Mouse (Mus musculus) stomach, postnatal 0 days (tissue): ENCODE data around the gene Cldn34a. TPM values are rescaled to one million over a fixed set of nuclear protein-coding genes. Genes with fewer than 3 reads are reported as not detected.
"Not testable (repeated sequence)": the region's sequence is repeated elsewhere in the genome, so short reads cannot be mapped to it uniquely, and the experiment has no call there.

Experiments used
- ATAC-seq: fragments of 200-750 bp; cut with Nextera tagmentation; 2 replicates; pipeline ENCODE4 v1.8.0; 2017; ENCODE audit not compliant: low FRiP score, low TSS enrichment
- DNase-seq: peaks from one replicate; pipeline ENCODE4 v3.0.0-alpha.2; 2016; ENCODE audit warnings: low spot score
- H3K27ac ChIP-seq: fragments of 300-500 bp; sonication (generic); replicated peaks from 2 replicates; pipeline ENCODE4 v1.5.1; 2014; ENCODE audit warnings: mild to moderate bottlenecking, control low read depth
- H3K27me3 ChIP-seq: fragments of 300-500 bp; sonication (generic); 2 replicates; pipeline ENCODE4 v1.6.1; 2014; ENCODE audit warnings: low read length; ENCODE audit not compliant: control insufficient read depth, insufficient read depth
- H3K36me3 ChIP-seq: fragments of 300-500 bp; sonication (generic); 2 replicates; pipeline ENCODE4 v1.6.1; 2014; ENCODE audit warnings: low read length, mixed read lengths; ENCODE audit not compliant: control insufficient read depth, insufficient read depth
- H3K4me1 ChIP-seq: fragments of 300-500 bp; sonication (generic); replicated peaks from 2 replicates; pipeline ENCODE4 v1.6.1; 2014; ENCODE audit warnings: antibody characterized with exemption; ENCODE audit not compliant: control insufficient read depth, insufficient read depth
- H3K4me2 ChIP-seq: fragments of 300-500 bp; sonication (generic); replicated peaks from 2 replicates; pipeline ENCODE4 v1.6.1; 2014; ENCODE audit warnings: low read depth, mild to moderate bottlenecking, control low read depth, moderate library complexity
- H3K4me3 ChIP-seq: fragments of 300-500 bp; sonication (generic); 2 replicates; pipeline ENCODE4 v1.5.1; 2014; ENCODE audit warnings: low read depth, low read length, control low read depth
- H3K9ac ChIP-seq: fragments of 300-500 bp; sonication (generic); 2 replicates; pipeline ENCODE4 v1.6.1; 2014; ENCODE audit warnings: mild to moderate bottlenecking, low read length, control low read depth, mixed read lengths
- H3K9me3 ChIP-seq: fragments of 300-500 bp; sonication (generic); 2 replicates; pipeline ENCODE4 v1.6.1; 2016; ENCODE audit warnings: low read length; ENCODE audit not compliant: control insufficient read depth
- CTCF ChIP-seq: IDR thresholded peaks from 2 replicates; pipeline ENCODE4 v1.5.1; 2016; ENCODE audit warnings: antibody characterized with exemption, low read depth, mild to moderate bottlenecking, moderate library complexity
- EP300 ChIP-seq: optimal IDR thresholded peaks from 2 replicates; pipeline ENCODE3; 2016; ENCODE audit warnings: antibody characterized with exemption
- WGBS: fragments of 180-500 bp; shearing (Covaris S2); extraction: QIAGEN DNeasy Blood & Tissue Kit; methylation state at CpG from one replicate; pipeline ENCODE4 v1.1.7; 2014; 5-methylcytosine and 5-hydroxymethylcytosine counted together
- polyA plus RNA-seq: library from polyadenylated mRNA; unstranded; fragments of >200 nt; fragmentation: Nextera tagmentation; extraction: Ambion mirVana; gene quantifications from 2 replicates; pipeline ENCODE4 v1.2.1, GENCODE M21; 2015

The Cldn34a gene
- polyA plus RNA-seq, result not detected in 2 replicates

DNA sequence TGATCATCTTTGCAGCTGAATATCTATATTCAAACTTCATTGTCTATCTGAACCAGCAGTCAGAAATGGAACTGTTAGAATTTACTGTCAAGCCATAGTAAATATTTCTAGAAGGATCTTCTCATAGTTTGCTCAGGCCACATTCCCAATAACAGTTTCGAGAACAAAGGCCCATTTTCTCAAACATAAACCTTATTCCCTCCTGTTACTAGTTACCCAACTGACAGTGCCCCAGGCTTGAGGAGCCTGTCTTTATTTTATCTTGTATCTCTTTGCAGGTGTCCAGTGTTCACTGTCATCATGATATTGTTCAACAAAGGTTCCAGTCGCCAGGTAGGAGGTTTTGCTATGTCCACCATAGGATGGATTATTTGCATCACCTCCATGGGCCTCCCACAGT is at the start of gene Cldn34a:
Cldn34a (plus strand) TSS at position 301 of the 400 bp plus-strand sequence.
- Histone ChIP-seq H3K36me3 (no peaks in the 10 kb centered on the region), H3K4me3 (no peak within 1 kb of the TSS), H3K4me2 (no peak within 1 kb of the TSS), H3K27me3 (no peaks in the 10 kb centered on the region), H3K4me1 (no peaks in the 10 kb centered on the region), H3K27ac (no peak within 1 kb of the TSS), H3K9me3 (no peaks in the 10 kb centered on the region), H3K9ac (no peak within 1 kb of the TSS)
- ATAC-seq (no peak), DNase-seq (no peak)
- 72% methylated on average over 2 of the region's 2 CpGs for WGBS
- TF ChIP-seq CTCF (no peak), EP300 (no peak)

DNA sequence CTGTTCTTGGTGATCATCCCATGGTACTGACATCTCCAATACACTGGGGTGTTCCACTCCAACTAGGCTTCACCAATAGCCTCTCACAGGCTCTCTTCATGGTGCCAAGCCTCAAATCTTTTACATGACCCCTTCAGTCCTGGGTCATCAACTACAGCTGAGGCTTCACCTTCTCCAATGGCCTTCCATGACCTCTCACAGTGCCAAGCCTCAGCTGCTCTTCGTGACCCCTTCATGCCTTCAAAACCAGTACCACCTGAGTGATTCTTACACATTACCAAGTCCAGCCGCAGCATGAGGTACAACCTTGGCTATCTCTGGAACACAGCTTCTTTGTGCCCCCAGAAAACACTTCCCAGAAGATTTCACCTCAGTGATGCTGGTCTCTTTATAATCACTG is 44.5 kb upstream of the Cldn34a start:
- ATAC-seq, result not testable (repeated sequence)
- 79% methylated on average over 2 of the region's 2 CpGs for WGBS

DNA sequence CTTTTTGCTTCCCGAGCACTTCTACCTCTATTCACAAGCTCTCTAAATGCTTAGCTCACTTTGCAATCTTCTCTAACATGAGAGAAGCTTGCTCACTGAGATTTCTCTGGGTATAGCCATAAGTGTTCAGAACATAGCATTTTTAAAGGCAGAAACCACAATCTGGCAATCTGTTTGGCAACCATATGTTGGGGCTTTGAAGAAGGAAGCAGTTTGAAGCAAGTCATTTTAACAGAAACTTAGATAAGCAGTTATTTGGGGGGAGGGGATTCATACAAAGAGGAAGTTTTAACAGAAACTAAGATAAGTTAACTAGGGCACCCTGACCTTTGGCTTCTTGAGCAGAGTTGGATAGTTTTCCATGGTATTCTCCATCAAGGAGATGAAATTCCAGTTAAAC is 17.4 kb upstream of the Cldn34a start:
- no peak for ATAC-seq
- TF ChIP-seq EP300 (no peak), CTCF (no peak)
- H3K4me3 ChIP-seq, result no peak overlapping the region
- 79% methylated on average over 1 of the region's 1 CpGs for WGBS
- DNase-seq, result no peak
- no peak overlapping the region for H3K9ac ChIP-seq
- no peaks in the 10 kb centered on the region for H3K36me3 ChIP-seq
- H3K27ac ChIP-seq, result no peak overlapping the region
- no peaks in the 10 kb centered on the region for H3K9me3 ChIP-seq
- no peak overlapping the region for H3K4me2 ChIP-seq
- H3K4me1 ChIP-seq, result no peaks in the 10 kb centered on the region
- H3K27me3 ChIP-seq, result no peaks in the 10 kb centered on the region

More for the DNA sequence above, 44.5 kb upstream of the Cldn34a start:
- not testable (repeated sequence) for H3K27ac ChIP-seq, DNase-seq, H3K4me3 ChIP-seq, H3K9ac ChIP-seq, H3K36me3 ChIP-seq, H3K4me1 ChIP-seq, H3K9me3 ChIP-seq, H3K27me3 ChIP-seq, H3K4me2 ChIP-seq

DNA sequence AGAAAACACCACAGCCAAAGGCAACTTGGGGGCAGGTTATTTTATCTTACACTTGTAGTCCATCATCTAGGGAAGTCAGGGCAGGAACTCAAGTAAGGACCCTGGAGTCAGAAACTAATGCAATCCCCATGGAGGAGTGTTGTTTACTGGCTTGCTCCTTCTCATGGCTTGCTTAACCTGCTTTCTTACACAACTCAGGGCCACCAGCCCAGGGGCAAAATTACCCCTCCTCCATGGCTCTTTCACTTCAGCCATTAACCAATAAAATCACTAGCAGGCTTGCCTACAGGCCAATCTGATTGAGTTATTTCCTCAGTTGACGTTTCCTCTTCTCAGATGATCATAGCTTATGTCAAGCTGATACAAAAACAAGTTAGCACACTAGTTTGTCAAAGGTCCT is 15.0 kb upstream of the Cldn34a start:
- TF ChIP-seq CTCF (no peak), EP300 (no peak)
- Histone ChIP-seq H3K36me3 (no peaks in the 10 kb centered on the region), H3K27me3 (no peaks in the 10 kb centered on the region), H3K9ac (no peak overlapping the region), H3K27ac (no peak overlapping the region), H3K4me3 (no peak overlapping the region), H3K9me3 (no peaks in the 10 kb centered on the region), H3K4me1 (no peaks in the 10 kb centered on the region), H3K4me2 (no peak overlapping the region)
- no peak for ATAC-seq
- 57% methylated on average over 1 of the region's 1 CpGs for WGBS
- no peak for DNase-seq

DNA sequence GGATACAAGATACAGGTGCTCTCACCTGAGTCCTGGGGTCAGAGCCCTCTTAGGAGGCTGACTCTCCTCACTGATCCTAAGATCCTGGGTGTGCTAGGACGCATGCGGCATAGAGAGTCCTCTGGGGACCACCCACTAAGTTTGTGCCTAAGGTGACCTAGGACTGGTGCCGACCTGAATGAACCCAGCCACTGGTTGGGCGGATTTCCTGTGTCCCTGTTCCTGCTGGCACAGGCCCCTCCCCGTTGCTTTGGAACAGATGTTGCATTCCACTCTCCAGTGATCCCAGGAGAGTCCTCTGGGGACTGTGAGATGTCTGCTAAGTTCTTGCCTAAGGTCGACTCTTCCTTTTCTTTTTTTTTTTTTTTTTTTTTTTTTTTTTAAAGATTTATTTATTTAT is 5.7 kb upstream of the Cldn34a start:
- no peaks in the 10 kb centered on the region for H3K9me3 ChIP-seq
- H3K27ac ChIP-seq, result no peak overlapping the region
- no peaks in the 10 kb centered on the region for H3K36me3 ChIP-seq
- no peaks in the 10 kb centered on the region for H3K27me3 ChIP-seq
- no peaks in the 10 kb centered on the region for H3K4me1 ChIP-seq
- H3K4me2 ChIP-seq, result no peak overlapping the region
- 67% methylated on average over 6 of the region's 6 CpGs for WGBS
- no peak overlapping the region for H3K9ac ChIP-seq
- ATAC-seq, result no peak
- H3K4me3 ChIP-seq, result no peak overlapping the region
- DNase-seq, result no peak
- TF ChIP-seq CTCF, result no peak
- no peak for TF ChIP-seq EP300

Other genes starting within 250 kb of the Cldn34a start
- gene Kantr, start 235.8 kb upstream of the Cldn34a start, polyA plus RNA-seq, result 4.7 and 5.4 TPM in 2 replicates
- gene Tspyl2, start 220.9 kb upstream of the Cldn34a start, polyA plus RNA-seq, result 12.3 and 12.9 TPM in 2 replicates
- gene Gpr173, start 194.6 kb upstream of the Cldn34a start, polyA plus RNA-seq, result 1.0 and 1.3 TPM in 2 replicates
- 2.1 and 2.5 TPM in 2 replicates for gene Shroom2, start 206.1 kb downstream of the Cldn34a start, polyA plus RNA-seq
- 0.07 TPM in 1 of 2 replicates, not detected in the other for gene Gpr143, start 218.6 kb downstream of the Cldn34a start, polyA plus RNA-seq